Mouse (Mus musculus) retina, adult 2 months (tissue): ENCODE measurements around the gene Myl6b.
A peak's percentile ranks its signal among the peaks of the same experiment; 100 is the strongest.
"Not testable (repeated sequence)": the region's sequence is repeated elsewhere in the genome, so short reads cannot be mapped to it uniquely, and the experiment has no call there.

Experiments
- DNase-seq: peaks from one replicate; pipeline ENCODE4 v3.0.0-alpha.2; 2012; ENCODE audit warnings: low read depth, low spot score

Myl6b gene

GRCm38 (mm10) chr10:128493695-128494666 is 4.5 kb downstream of the Myl6b start, which contains the start of gene Myl6:
Myl6 (minus strand) TSS chr10:128494145.
- peak; percentile 97 for DNase-seq

- no peak for DNase-seq
Measured at GRCm38 (mm10) chr10:128493319-128493694, 5.2 kb downstream of the Myl6b start.

GRCm38 (mm10) chr10:128492633-128493311 is 5.7 kb downstream of the Myl6b start:
- no peak for DNase-seq

- not testable (repeated sequence) for DNase-seq
Measured at GRCm38 (mm10) chr10:128492051-128492450, 6.4 kb downstream of the Myl6b start.

GRCm38 (mm10) chr10:128491495-128491894 is 7.0 kb downstream of the Myl6b start:
- DNase-seq, result no peak

- DNase-seq, result no peak
Measured at GRCm38 (mm10) chr10:128490912-128491311, 7.6 kb downstream of the Myl6b start.

- no peak for DNase-seq
Measured at GRCm38 (mm10) chr10:128490232-128490631, 8.3 kb downstream of the Myl6b start.

- no peak for DNase-seq
Measured at GRCm38 (mm10) chr10:128489785-128490184, 8.7 kb downstream of the Myl6b start.

- no peak for DNase-seq
Measured at GRCm38 (mm10) chr10:128489380-128489779, 9.1 kb downstream of the Myl6b start.

GRCm38 (mm10) chr10:128488776-128489175 is 9.7 kb downstream of the Myl6b start:
- no peak for DNase-seq

GRCm38 (mm10) chr10:128487861-128488712 is 10.4 kb downstream of the Myl6b start:
- no peak for DNase-seq

GRCm38 (mm10) chr10:128486370-128486769 is 12.1 kb downstream of the Myl6b start:
- DNase-seq, result no peak

GRCm38 (mm10) chr10:128474366-128474765 is 24.1 kb downstream of the Myl6b start:
- DNase-seq, result no peak

GRCm38 (mm10) chr10:128460270-128460630 is 38.2 kb downstream of the Myl6b start:
- no peak for DNase-seq

- DNase-seq, result no peak
Measured at GRCm38 (mm10) chr10:128459409-128460269, 38.8 kb downstream of the Myl6b start.

- DNase-seq, result peak; percentile 71
Measured at GRCm38 (mm10) chr10:128458719-128459408, 39.6 kb downstream of the Myl6b start, which contains the start of gene Smarcc2. Smarcc2 (plus strand) TSS chr10:128459248.

GRCm38 (mm10) chr10:128458348-128458718 is 40.2 kb downstream of the Myl6b start:
- peak; percentile 62 for DNase-seq

- DNase-seq, result no peak
Measured at GRCm38 (mm10) chr10:128457676-128458075, 40.8 kb downstream of the Myl6b start.

- DNase-seq, result peak; percentile 70
Measured at GRCm38 (mm10) chr10:128455280-128455679, 43.2 kb downstream of the Myl6b start.

- no peak for DNase-seq
Measured at GRCm38 (mm10) chr10:128454471-128454870, 44.0 kb downstream of the Myl6b start.
